Mouse (Mus musculus): ENCODE measurements around the gene Gpr75. TPM values are rescaled to one million over a fixed set of nuclear protein-coding genes. Genes with fewer than 3 reads are reported as not detected.

Gene Gpr75
- polyA plus RNA-seq (2012; rRNA removed) = 0.29 and 0.52 TPM in 2 replicates

DNA sequence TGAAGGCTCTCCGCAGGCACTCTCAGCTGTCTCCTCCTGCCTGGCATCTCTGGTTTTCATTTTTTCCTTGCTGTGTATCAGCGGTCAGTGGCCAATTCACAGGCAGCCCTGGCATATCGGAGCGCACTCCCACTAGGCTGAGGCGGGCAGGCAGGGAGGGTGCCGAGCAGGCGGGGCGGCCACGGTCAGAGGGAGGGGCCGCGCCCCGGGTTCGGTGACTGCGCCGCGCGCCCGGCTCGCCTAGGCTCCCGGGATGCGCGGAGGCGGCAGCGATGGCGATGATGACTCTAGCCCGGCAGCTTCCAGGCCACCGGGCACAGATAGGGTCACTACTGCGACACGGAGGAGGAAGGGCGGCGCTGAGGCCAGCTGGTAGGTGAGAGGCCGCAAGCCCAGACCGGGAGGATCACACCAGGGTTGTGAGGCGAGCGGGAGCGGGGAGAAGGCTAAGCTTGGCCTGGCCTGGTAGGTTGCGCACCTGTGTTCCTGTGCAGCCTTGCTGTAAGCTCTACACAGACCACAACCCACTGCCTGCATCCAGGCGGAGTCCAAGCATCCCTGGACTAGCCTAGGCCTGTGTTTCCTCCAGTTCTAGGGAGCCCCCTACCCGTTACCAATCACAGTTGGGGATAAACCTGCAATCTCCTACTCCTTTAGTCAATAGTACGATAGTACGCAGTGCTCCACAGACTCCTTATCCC, at the start of gene Gpr75, which contains the start of gene Asb3:
Gpr75 (plus strand) TSS at position 188 of the 701 bp plus-strand sequence.
Asb3 (plus strand) TSS at position 246 of the 701 bp plus-strand sequence.

Other genes with a start within 250 kb of the Gpr75 start
- 5.2 and 5.8 TPM in 2 replicates for gene Acyp2, start 235.8 kb upstream of the Gpr75 start, polyA plus RNA-seq (2012; rRNA removed)
- gene Psme4, start 113.6 kb upstream of the Gpr75 start, polyA plus RNA-seq (2012; rRNA removed) = 7.3 and 7.6 TPM in 2 replicates
- 1.4 and 1.6 TPM in 2 replicates for gene Asb3, start 58 bp downstream of the Gpr75 start, polyA plus RNA-seq (2012; rRNA removed)
- gene Erlec1, start 69.0 kb downstream of the Gpr75 start, polyA plus RNA-seq (2012; rRNA removed) = 12.9 and 25.3 TPM in 2 replicates
- gene Chac2, start 101.0 kb downstream of the Gpr75 start, polyA plus RNA-seq (2012; rRNA removed) = 2.9 and 3.1 TPM in 2 replicates